Mouse (Mus musculus): Measurements from ENCODE around the gene Tnip1. TPM values are rescaled to one million over a fixed set of nuclear protein-coding genes. Genes with fewer than 3 reads are reported as not detected.
"Not testable (repeated sequence)": the region's sequence is repeated elsewhere in the genome, so short reads cannot be mapped to it uniquely, and the experiment has no call there.

Tnip1 gene
- polyA plus RNA-seq, 1 experiment, result 3.7 TPM

GRCm38 (mm10) chr11:54903339-54903738, 59.4 kb downstream of the Tnip1 start:
- H3K4me1 ChIP-seq (ENCODE audit: control insufficient read depth), result peaks cover 10% of the 10 kb centered on the region
- no peaks in the 10 kb centered on the region for H3K9me3 ChIP-seq (ENCODE audit: control insufficient read depth, low read length)
- TF ChIP-seq TAL1 (IDR thresholded peaks at IDR 0.05; ENCODE audit: low read length) (no peak), GATA1 (IDR thresholded peaks at IDR 0.05; ENCODE audit: low read length) (no peak)
- peaks cover 17% of the 10 kb centered on the region for H3K27me3 ChIP-seq (ENCODE audit: control insufficient read depth)
- H3K4me3 ChIP-seq (replicated peaks), result no peak overlapping the region
- no peaks in the 10 kb centered on the region for H3K36me3 ChIP-seq (ENCODE audit: control insufficient read depth)

GRCm38 (mm10) chr11:54902333-54903323, 60.1 kb downstream of the Tnip1 start, which contains the start of gene Gpx3:
Gpx3 (plus strand) TSS chr11:54902453.
- Histone ChIP-seq H3K9me3 (ENCODE audit: control insufficient read depth, low read length) (no peaks in the 10 kb centered on the region), H3K4me3 (replicated peaks) (peak within 1 kb of the TSS; percentile 25), H3K27me3 (ENCODE audit: control insufficient read depth) (peaks cover 17% of the 10 kb centered on the region), H3K36me3 (ENCODE audit: control insufficient read depth) (no peaks in the 10 kb centered on the region), H3K4me1 (ENCODE audit: control insufficient read depth) (peaks cover 10% of the 10 kb centered on the region)
- TF ChIP-seq TAL1 (IDR thresholded peaks at IDR 0.05; ENCODE audit: low read length) (no peak), GATA1 (IDR thresholded peaks at IDR 0.05; ENCODE audit: low read length) (no peak)

- Histone ChIP-seq H3K4me3 (replicated peaks) (no peak overlapping the region), H3K4me1 (ENCODE audit: control insufficient read depth) (peaks cover 10% of the 10 kb centered on the region), H3K9me3 (ENCODE audit: control insufficient read depth, low read length) (no peaks in the 10 kb centered on the region), H3K27me3 (ENCODE audit: control insufficient read depth) (peaks cover 17% of the 10 kb centered on the region), H3K36me3 (ENCODE audit: control insufficient read depth) (no peaks in the 10 kb centered on the region)
- no peak for TF ChIP-seq TAL1 (IDR thresholded peaks at IDR 0.05; ENCODE audit: low read length)
- no peak for TF ChIP-seq GATA1 (IDR thresholded peaks at IDR 0.05; ENCODE audit: low read length)
These were observed 63.1 kb downstream of the Tnip1 start for GRCm38 (mm10) chr11:54899657-54900056.

GRCm38 (mm10) chr11:54897470-54897869, 65.2 kb downstream of the Tnip1 start:
- no peaks in the 10 kb centered on the region for H3K36me3 ChIP-seq (ENCODE audit: control insufficient read depth)
- no peak overlapping the region for H3K4me3 ChIP-seq (replicated peaks)
- no peaks in the 10 kb centered on the region for H3K4me1 ChIP-seq (ENCODE audit: control insufficient read depth)
- TF ChIP-seq GATA1 (IDR thresholded peaks at IDR 0.05; ENCODE audit: low read length) (no peak), TAL1 (IDR thresholded peaks at IDR 0.05; ENCODE audit: low read length) (no peak)
- no peaks in the 10 kb centered on the region for H3K9me3 ChIP-seq (ENCODE audit: control insufficient read depth, low read length)
- peaks cover 6% of the 10 kb centered on the region for H3K27me3 ChIP-seq (ENCODE audit: control insufficient read depth)

GRCm38 (mm10) chr11:54896646-54897045, 66.1 kb downstream of the Tnip1 start:
- H3K36me3 ChIP-seq (ENCODE audit: control insufficient read depth); H3K9me3 ChIP-seq (ENCODE audit: control insufficient read depth, low read length); H3K4me1 ChIP-seq (ENCODE audit: control insufficient read depth); H3K4me3 ChIP-seq (replicated peaks); H3K27me3 ChIP-seq (ENCODE audit: control insufficient read depth): not testable (repeated sequence)

- H3K4me1 ChIP-seq (ENCODE audit: control insufficient read depth), result no peaks in the 10 kb centered on the region
- no peaks in the 10 kb centered on the region for H3K36me3 ChIP-seq (ENCODE audit: control insufficient read depth)
- TF ChIP-seq TAL1 (IDR thresholded peaks at IDR 0.05; ENCODE audit: low read length) (no peak), GATA1 (IDR thresholded peaks at IDR 0.05; ENCODE audit: low read length) (no peak)
- no peaks in the 10 kb centered on the region for H3K27me3 ChIP-seq (ENCODE audit: control insufficient read depth)
- no peaks in the 10 kb centered on the region for H3K9me3 ChIP-seq (ENCODE audit: control insufficient read depth, low read length)
- no peak overlapping the region for H3K4me3 ChIP-seq (replicated peaks)
These were observed 68.1 kb downstream of the Tnip1 start for GRCm38 (mm10) chr11:54894589-54894988.

GRCm38 (mm10) chr11:54892091-54892490, 70.6 kb downstream of the Tnip1 start:
- Histone ChIP-seq H3K9me3 (ENCODE audit: control insufficient read depth, low read length) (no peaks in the 10 kb centered on the region), H3K27me3 (ENCODE audit: control insufficient read depth) (no peaks in the 10 kb centered on the region), H3K4me1 (ENCODE audit: control insufficient read depth) (no peaks in the 10 kb centered on the region), H3K36me3 (ENCODE audit: control insufficient read depth) (no peaks in the 10 kb centered on the region), H3K4me3 (replicated peaks) (no peak overlapping the region)
- TF ChIP-seq GATA1 (IDR thresholded peaks at IDR 0.05; ENCODE audit: low read length), result no peak
- no peak for TF ChIP-seq TAL1 (IDR thresholded peaks at IDR 0.05; ENCODE audit: low read length)

- Histone ChIP-seq H3K4me3 (replicated peaks) (no peak overlapping the region), H3K27me3 (ENCODE audit: control insufficient read depth) (no peaks in the 10 kb centered on the region), H3K4me1 (ENCODE audit: control insufficient read depth) (no peaks in the 10 kb centered on the region), H3K36me3 (ENCODE audit: control insufficient read depth) (no peaks in the 10 kb centered on the region), H3K9me3 (ENCODE audit: control insufficient read depth, low read length) (no peaks in the 10 kb centered on the region)
- TF ChIP-seq TAL1 (IDR thresholded peaks at IDR 0.05; ENCODE audit: low read length), result no peak
- no peak for TF ChIP-seq GATA1 (IDR thresholded peaks at IDR 0.05; ENCODE audit: low read length)
These were observed 71.4 kb downstream of the Tnip1 start for GRCm38 (mm10) chr11:54891341-54891740.

GRCm38 (mm10) chr11:54887927-54888326, 74.8 kb downstream of the Tnip1 start:
- Histone ChIP-seq H3K4me3 (replicated peaks) (no peak overlapping the region), H3K27me3 (ENCODE audit: control insufficient read depth) (no peaks in the 10 kb centered on the region), H3K4me1 (ENCODE audit: control insufficient read depth) (peaks cover 2% of the 10 kb centered on the region; the same call in 1 of the 2 replicates), H3K9me3 (ENCODE audit: control insufficient read depth, low read length) (no peaks in the 10 kb centered on the region), H3K36me3 (ENCODE audit: control insufficient read depth) (no peaks in the 10 kb centered on the region)
- TF ChIP-seq TAL1 (IDR thresholded peaks at IDR 0.05; ENCODE audit: low read length) (no peak), GATA1 (IDR thresholded peaks at IDR 0.05; ENCODE audit: low read length) (no peak)
